Mouse (Mus musculus) ES-Bruce4 (cell line): ENCODE data around the gene Stn1. TPM values are rescaled to one million over a fixed set of nuclear protein-coding genes. Genes with fewer than 3 reads are reported as not detected.

Source experiments
- H3K27ac ChIP-seq: 2 replicates; pipeline ENCODE4 v1.5.1; 2012; ENCODE audit warnings: low read length, inconsistent platforms; ENCODE audit not compliant: insufficient read depth
- H3K27me3 ChIP-seq: 2 replicates; pipeline ENCODE4 v1.6.1; 2012; ENCODE audit warnings: mild to moderate bottlenecking, low read length, inconsistent platforms; ENCODE audit not compliant: control insufficient read depth, poor library complexity, insufficient read depth, severe bottlenecking
- H3K36me3 ChIP-seq: 2 replicates; pipeline ENCODE4 v1.6.1; 2012; ENCODE audit warnings: inconsistent platforms, mild to moderate bottlenecking, low read length, moderate library complexity; ENCODE audit not compliant: control insufficient read depth, poor library complexity, insufficient read depth, severe bottlenecking
- H3K4me1 ChIP-seq: one replicate; pipeline ENCODE4 v1.8.1; 2011; ENCODE audit warnings: low read length; ENCODE audit not compliant: control insufficient read depth, insufficient read depth
- H3K4me3 ChIP-seq: 2 replicates; pipeline ENCODE4 v1.5.1; 2011; ENCODE audit warnings: low read depth, mild to moderate bottlenecking, low read length
- H3K9ac ChIP-seq: 2 replicates; pipeline ENCODE4 v1.6.1; 2012; ENCODE audit warnings: low read depth, mild to moderate bottlenecking, inconsistent platforms; ENCODE audit not compliant: poor library complexity, severe bottlenecking
- H3K9me3 ChIP-seq: replicated peaks from 2 replicates; pipeline ENCODE4 v1.6.1; 2012; ENCODE audit warnings: mild to moderate bottlenecking, low read length, inconsistent platforms; ENCODE audit not compliant: control insufficient read depth, poor library complexity, insufficient read depth, severe bottlenecking
- CTCF ChIP-seq: IDR thresholded peaks from one replicate; pipeline ENCODE4 v1.8.1; 2011; ENCODE audit warnings: low read depth, low read length
- EP300 ChIP-seq: IDR thresholded peaks from 2 replicates; pipeline ENCODE4 v1.6.1; 2011; ENCODE audit warnings: low read depth, low read length; ENCODE audit not compliant: insufficient read depth
- POLR2A ChIP-seq: IDR thresholded peaks from one replicate; pipeline ENCODE4 v1.8.1; 2011; ENCODE audit warnings: low read length; ENCODE audit not compliant: insufficient read depth
- polyA plus RNA-seq: library from polyadenylated mRNA; stranded (reverse); fragments of >200 nt; gene quantifications from 2 replicates; pipeline ENCODE4 v1.2.4, GENCODE M21; 2011; ENCODE audit warnings: low read depth; ENCODE audit not compliant: missing spikeins, insufficient read depth, insufficient read length

The Stn1 gene
- polyA plus RNA-seq, 1 experiment, result 41.4 TPM

DNA sequence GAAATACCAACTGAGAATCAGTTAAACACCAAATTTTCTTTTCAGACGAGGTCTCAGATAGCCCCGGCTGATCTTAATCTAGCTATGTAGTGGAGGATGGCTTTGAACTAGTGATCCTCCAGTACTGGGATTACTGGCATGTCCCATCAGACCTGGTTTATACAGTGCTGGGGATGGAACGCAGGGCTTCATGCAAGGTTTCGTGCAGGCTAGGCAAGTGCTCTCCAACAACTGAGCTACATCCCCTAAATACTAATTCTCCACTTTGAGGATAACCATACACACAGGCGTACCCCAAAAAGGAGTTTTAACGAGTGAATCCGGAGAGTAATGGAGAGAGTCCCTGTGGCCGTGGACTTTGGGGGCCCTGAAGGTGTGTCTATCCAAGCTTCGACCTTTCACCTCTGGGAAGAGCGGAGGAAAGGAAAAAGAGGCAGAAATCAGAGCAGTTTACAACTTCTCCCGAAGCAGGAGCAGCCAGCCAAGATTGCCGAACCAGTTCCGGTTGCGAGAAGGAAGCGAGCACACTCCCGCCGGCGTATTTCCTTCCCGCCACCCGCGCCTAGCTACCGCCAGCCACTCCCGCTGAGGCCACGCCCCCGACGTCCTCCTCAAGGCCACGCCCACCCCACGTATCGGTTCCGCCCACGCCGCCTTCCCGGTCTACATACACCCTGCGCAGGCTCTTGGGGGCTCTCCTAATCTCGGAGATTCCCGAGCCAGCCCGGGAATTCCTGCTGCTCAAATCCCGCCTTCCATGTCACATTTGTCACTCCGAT, 597 bp downstream of the Stn1 start:
- TF ChIP-seq POLR2A (peak; percentile 82), EP300 (no peak)
- peak overlapping the region; percentile 63; the same call in 1 of the 2 replicates for H3K27ac ChIP-seq

DNA sequence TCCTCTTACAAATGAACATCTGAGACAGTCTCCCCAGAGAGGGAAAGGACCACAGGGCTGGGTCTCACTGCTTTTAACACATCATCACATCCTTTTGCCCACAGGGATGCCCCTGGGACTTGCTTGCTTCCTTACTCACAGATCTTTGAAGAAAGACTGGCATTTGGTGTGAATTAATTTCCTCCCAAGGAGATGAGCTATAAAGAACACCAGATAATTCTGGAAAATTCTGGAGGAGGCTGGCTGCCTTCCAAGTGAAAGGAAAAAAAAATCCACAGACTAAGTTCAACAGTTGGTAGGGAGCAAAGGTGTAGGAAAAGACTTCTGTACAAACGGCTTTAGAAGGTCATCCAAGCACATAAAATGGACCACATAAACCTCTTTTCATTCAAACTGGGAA, 3.2 kb downstream of the Stn1 start:
- Histone ChIP-seq H3K4me1 (peaks cover 5% of the 10 kb centered on the region), H3K9me3 (no peaks in the 10 kb centered on the region)
- TF ChIP-seq CTCF (no peak), EP300 (no peak), POLR2A (no peak)

More for the DNA sequence above, 597 bp downstream of the Stn1 start:
- no peaks in the 10 kb centered on the region for H3K27me3 ChIP-seq
- peaks cover 5% of the 10 kb centered on the region for H3K4me1 ChIP-seq
- peak overlapping the region; percentile 93 for H3K9ac ChIP-seq
- H3K9me3 ChIP-seq, result no peaks in the 10 kb centered on the region
- H3K4me3 ChIP-seq, result peak overlapping the region; percentile 99
- H3K36me3 ChIP-seq, result peaks cover 3% of the 10 kb centered on the region; the same call in 1 of the 2 replicates

DNA sequence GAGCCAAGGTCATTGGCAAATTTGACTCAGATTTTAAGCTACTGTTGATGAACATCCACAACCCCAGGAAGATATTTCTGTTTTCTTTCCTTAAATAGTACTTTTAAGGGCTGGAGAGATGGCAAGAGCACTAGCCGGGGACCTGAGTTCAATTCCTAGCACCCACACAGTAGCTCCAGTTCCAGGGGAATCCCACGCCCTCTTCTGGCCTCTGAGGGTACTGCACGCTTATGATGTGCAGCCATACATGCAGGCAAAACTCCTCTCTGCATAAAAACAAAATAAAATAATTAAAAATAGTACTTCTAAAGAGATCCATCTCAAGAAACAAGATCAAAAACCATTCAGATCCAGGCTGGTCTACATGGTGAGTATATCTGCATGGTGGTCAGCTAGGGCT, 4.9 kb downstream of the Stn1 start:
- TF ChIP-seq CTCF (peak; percentile 57), POLR2A (no peak)
- Histone ChIP-seq H3K36me3 (peaks cover 3% of the 10 kb centered on the region; the same call in 1 of the 2 replicates), H3K4me1 (no peaks in the 10 kb centered on the region), H3K4me3 (no peak overlapping the region), H3K27ac (no peak overlapping the region), H3K9me3 (no peaks in the 10 kb centered on the region), H3K9ac (no peak overlapping the region), H3K27me3 (no peaks in the 10 kb centered on the region)

More for the DNA sequence above, 3.2 kb downstream of the Stn1 start:
- H3K27ac ChIP-seq, result no peak overlapping the region
- H3K4me3 ChIP-seq, result no peak overlapping the region
- H3K9ac ChIP-seq, result no peak overlapping the region
- H3K27me3 ChIP-seq, result no peaks in the 10 kb centered on the region
- H3K36me3 ChIP-seq, result peaks cover 3% of the 10 kb centered on the region; the same call in 1 of the 2 replicates

DNA sequence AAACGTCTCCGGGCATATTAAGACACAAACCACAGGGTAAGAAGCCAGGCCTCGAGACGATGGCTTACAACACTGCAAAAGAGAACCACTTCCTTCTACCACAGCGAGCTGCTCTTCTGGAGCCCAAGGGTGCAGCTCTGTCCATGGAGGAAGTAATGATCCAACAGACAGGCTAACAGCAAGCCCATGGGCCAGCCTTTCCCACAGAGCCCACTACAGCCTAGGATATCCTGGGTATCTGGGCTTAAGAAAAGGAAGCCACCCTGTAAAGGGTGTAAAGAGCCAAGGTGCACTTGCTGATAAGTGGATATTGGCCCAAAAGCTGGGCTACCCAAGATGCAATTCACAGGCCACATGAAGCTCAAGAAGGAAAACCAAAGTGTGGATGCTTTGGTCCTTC, 6.0 kb downstream of the Stn1 start:
- H3K9ac ChIP-seq, result no peak overlapping the region
- no peaks in the 10 kb centered on the region for H3K9me3 ChIP-seq
- H3K36me3 ChIP-seq, result peaks cover 3% of the 10 kb centered on the region; the same call in 1 of the 2 replicates
- H3K4me3 ChIP-seq, result no peak overlapping the region
- H3K27me3 ChIP-seq, result no peaks in the 10 kb centered on the region
- no peak overlapping the region for H3K27ac ChIP-seq
- TF ChIP-seq POLR2A, result no peak
- TF ChIP-seq CTCF, result no peak
- TF ChIP-seq EP300, result no peak
- no peaks in the 10 kb centered on the region for H3K4me1 ChIP-seq

DNA sequence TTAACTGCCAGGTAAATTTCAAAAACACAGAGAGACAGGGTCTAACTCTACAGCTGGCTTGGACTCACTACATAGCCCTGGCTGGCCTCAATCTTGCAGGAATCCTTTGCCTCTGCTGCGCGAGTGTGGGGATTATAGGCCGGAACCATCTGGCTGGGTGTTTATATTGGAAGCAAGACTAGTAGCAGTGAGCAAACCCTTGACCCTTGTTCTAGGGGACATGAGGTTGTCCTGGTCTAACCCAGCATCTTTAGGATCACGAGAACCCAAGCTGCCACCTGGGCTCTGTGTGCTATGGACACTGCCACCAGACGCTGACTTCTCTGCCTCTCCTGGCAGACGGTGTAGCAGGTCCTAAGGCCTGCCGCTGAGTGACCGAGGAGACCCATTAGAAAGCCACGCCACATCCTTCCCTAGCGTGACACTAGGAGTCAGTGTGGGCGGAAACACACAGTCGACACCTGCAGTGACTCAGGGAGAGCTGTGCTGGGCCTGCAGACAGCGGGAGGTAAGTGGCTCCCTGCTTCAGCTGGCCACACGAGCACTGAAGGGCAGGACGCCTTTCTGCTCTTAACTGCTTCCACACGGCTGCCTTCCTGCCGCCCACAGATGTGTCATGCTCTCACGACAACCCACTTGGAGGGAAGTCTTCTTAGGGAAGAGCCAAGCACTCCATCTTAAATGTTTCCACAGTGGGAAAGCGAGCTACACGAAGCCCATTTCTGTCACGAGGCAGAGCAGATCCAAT, 10.9 kb downstream of the Stn1 start:
- Histone ChIP-seq H3K4me1 (no peaks in the 10 kb centered on the region), H3K36me3 (no peaks in the 10 kb centered on the region), H3K27me3 (no peaks in the 10 kb centered on the region), H3K9ac (no peak overlapping the region), H3K9me3 (no peaks in the 10 kb centered on the region), H3K4me3 (no peak overlapping the region), H3K27ac (no peak overlapping the region)
- no peak for TF ChIP-seq POLR2A
- no peak for TF ChIP-seq CTCF
- no peak for TF ChIP-seq EP300

DNA sequence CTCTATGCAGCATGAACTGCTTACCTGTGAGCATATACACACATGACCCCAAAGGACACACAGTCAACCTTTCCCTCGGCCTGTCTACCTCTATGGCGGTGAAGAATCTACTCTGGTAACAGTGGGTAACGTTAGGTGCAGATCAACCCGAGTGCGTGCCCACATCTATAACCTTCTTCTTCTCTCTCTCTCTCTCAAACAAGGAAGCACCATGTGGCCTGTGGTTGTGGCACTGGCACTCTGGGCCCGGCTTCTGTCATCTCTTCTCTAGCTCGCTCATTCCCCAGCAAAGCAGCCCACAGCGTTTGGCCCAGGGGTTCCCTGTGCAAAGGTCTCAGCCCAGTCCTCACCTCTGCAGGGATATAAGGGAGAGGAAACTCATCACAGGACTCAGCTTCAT, 12.4 kb downstream of the Stn1 start:
- Histone ChIP-seq H3K36me3 (no peaks in the 10 kb centered on the region), H3K27ac (no peak overlapping the region), H3K4me3 (no peak overlapping the region), H3K9me3 (no peaks in the 10 kb centered on the region), H3K27me3 (no peaks in the 10 kb centered on the region), H3K4me1 (no peaks in the 10 kb centered on the region), H3K9ac (no peak overlapping the region)
- TF ChIP-seq EP300 (no peak), POLR2A (no peak), CTCF (no peak)
